In genomic region chr14:54883154-54884021, GRCm38 (mm10) we compare ENCODE assay signal across 8 mouse cellular contexts. TPM values are rescaled to one million over a fixed set of nuclear protein-coding genes. Genes with fewer than 3 reads are reported as not detected.
DNase-seq lines count a peak whose midpoint lies in the region; ATAC-seq lines count a peak whose summit lies in the region.

Bcl2l2 (plus strand) TSS chr14:54883377.
Gm20521 (plus strand) TSS chr14:54883441.

- DNase-seq in 416B (ENCODE audit: low read depth) = peak; percentile 89
- peak; percentile 58 to 78 for DNase-seq in adrenal gland, postnatal 4 days (ENCODE audit: low spot score in 2 of 2)
- DNase-seq in heart, adult 9 months (ENCODE audit: low spot score in 2 of 2) = peak; percentile 78 to 83
- peak; percentile 85 to 88 for DNase-seq in kidney, adult 8-10 months
- peak; percentile 88 for DNase-seq in liver
- DNase-seq in spleen, postnatal 36 days (ENCODE audit: low spot score in 2 of 2) = peak; percentile 31 to 46

- 0 out of 2 replicates have a peak, but pooled peaks cover under 1% of the 10 kb centered on the region for H3K27me3 ChIP-seq in embryonic facial prominence, embryonic 15.5 days
- H3K27me3 ChIP-seq in midbrain, embryonic 16.5 days (ENCODE audit: control insufficient read depth, insufficient read depth, low read depth, low read length) = no peaks in the 10 kb centered on the region

- H3K4me3 ChIP-seq in embryonic facial prominence, embryonic 15.5 days (replicated peaks) = peak within 1 kb of the TSS; percentile 70
- peak within 1 kb of the TSS; percentile 60 for H3K4me3 ChIP-seq in midbrain, embryonic 16.5 days (ENCODE audit: low read depth, low read length)

- peak within 1 kb of the TSS; percentile 75 for H3K9ac ChIP-seq in embryonic facial prominence, embryonic 15.5 days
- peak within 1 kb of the TSS; percentile 78 for H3K9ac ChIP-seq in midbrain, embryonic 16.5 days (ENCODE audit: low read depth, low read length)

- peaks cover 24% of the 10 kb centered on the region for H3K4me1 ChIP-seq in embryonic facial prominence, embryonic 15.5 days
- peaks cover 17% of the 10 kb centered on the region for H3K4me1 ChIP-seq in midbrain, embryonic 16.5 days (ENCODE audit: control insufficient read depth, insufficient read depth, low read length)

- no peaks in the 10 kb centered on the region for H3K9me3 ChIP-seq in embryonic facial prominence, embryonic 15.5 days (replicated peaks)
- no peaks in the 10 kb centered on the region for H3K9me3 ChIP-seq in midbrain, embryonic 16.5 days (replicated peaks; ENCODE audit: control insufficient read depth, low read length, poor library complexity, severe bottlenecking)

- H3K4me2 ChIP-seq in embryonic facial prominence, embryonic 15.5 days (replicated peaks) = peak within 1 kb of the TSS; percentile 77
- H3K4me2 ChIP-seq in midbrain, embryonic 16.5 days (ENCODE audit: low read length) = peak within 1 kb of the TSS; percentile 76

- WGBS in embryonic facial prominence, embryonic 15.5 days = under 1% methylated on average over 27 of the region's 27 CpGs
- 0% methylated on average over 25 of the region's 27 CpGs for whole genome bisulfite sequencing in midbrain, embryonic 16.5 days

- ATAC-seq in embryonic facial prominence, embryonic 15.5 days (ENCODE audit: insufficient number of reproducible peaks, low FRiP score, low TSS enrichment, low read depth) = peak; percentile 91
- ATAC-seq in midbrain, embryonic 16.5 days = peak; percentile 87

- peak within 1 kb of the TSS; percentile 95 for H3K27ac ChIP-seq in embryonic facial prominence, embryonic 15.5 days (replicated peaks)
- peak within 1 kb of the TSS; percentile 87 for H3K27ac ChIP-seq in midbrain, embryonic 16.5 days (ENCODE audit: low read length)

- peaks cover 17% of the 10 kb centered on the region; the same call in 1 of the 2 replicates for H3K36me3 ChIP-seq in embryonic facial prominence, embryonic 15.5 days
- H3K36me3 ChIP-seq in midbrain, embryonic 16.5 days (ENCODE audit: control insufficient read depth, insufficient read depth, low read length) = no peaks in the 10 kb centered on the region

RNA-seq across cellular contexts. Expression of gene Bcl2l2, which starts in this region (rescaled TPM):
- 10 to 100 TPM; 55.3 to 65.3 TPM for total RNA-seq in adrenal gland, postnatal 4 days (2021)
- 4.1 and 5.0 TPM in 2 replicates for polyA plus RNA-seq in embryonic facial prominence, embryonic 15.5 days (2015; fragmentation: Nextera tagmentation; extraction: Ambion mirVana)
- polyA plus RNA-seq in midbrain, embryonic 16.5 days (2015; fragmentation: Nextera tagmentation; extraction: Ambion mirVana) = 3.9 and 4.1 TPM in 2 replicates

RNA-seq across cellular contexts. Expression of gene Gm20521, which starts in this region (rescaled TPM):
- 10 to 100 TPM in 1 of 2 experiments, 1 to 10 TPM in 1; 5.5 to 13.0 TPM for total RNA-seq in adrenal gland, postnatal 4 days (2021)
- not detected in 2 replicates for polyA plus RNA-seq in embryonic facial prominence, embryonic 15.5 days (2015; fragmentation: Nextera tagmentation; extraction: Ambion mirVana)
- polyA plus RNA-seq in midbrain, embryonic 16.5 days (2015; fragmentation: Nextera tagmentation; extraction: Ambion mirVana) = not detected in 2 replicates

Comparison
In these comparisons a context has a peak if more than half of its experiments do, and no peak if none do; other contexts are left out.
1. Peak in every context shown above with its lines: DNase-seq, ATAC-seq, H3K4me3 ChIP-seq and H3K27ac ChIP-seq.
2. DNase-seq: peak in every context shown above with its lines; median percentile 89 in 416B; 88 in liver; 86 in kidney, adult 8-10 months; 80 in heart, adult 9 months; 68 in adrenal gland, postnatal 4 days; 38 in spleen, postnatal 36 days.